Mouse (Mus musculus) Muller cell, postnatal 12 days (primary cell): ENCODE data around the gene Rbfox2.
A peak's percentile ranks its signal among the peaks of the same experiment; 100 is the strongest.

Experiments
- DNase-seq: peaks from one replicate; pipeline ENCODE4 v3.0.0-alpha.2; 2015; ENCODE audit errors: inconsistent ontology term

Rbfox2 gene

GRCm38 (mm10) chr15:77331444-77331843 lies 24.6 kb upstream of the Rbfox2 start:
- DNase-seq = no peak

DNA sequence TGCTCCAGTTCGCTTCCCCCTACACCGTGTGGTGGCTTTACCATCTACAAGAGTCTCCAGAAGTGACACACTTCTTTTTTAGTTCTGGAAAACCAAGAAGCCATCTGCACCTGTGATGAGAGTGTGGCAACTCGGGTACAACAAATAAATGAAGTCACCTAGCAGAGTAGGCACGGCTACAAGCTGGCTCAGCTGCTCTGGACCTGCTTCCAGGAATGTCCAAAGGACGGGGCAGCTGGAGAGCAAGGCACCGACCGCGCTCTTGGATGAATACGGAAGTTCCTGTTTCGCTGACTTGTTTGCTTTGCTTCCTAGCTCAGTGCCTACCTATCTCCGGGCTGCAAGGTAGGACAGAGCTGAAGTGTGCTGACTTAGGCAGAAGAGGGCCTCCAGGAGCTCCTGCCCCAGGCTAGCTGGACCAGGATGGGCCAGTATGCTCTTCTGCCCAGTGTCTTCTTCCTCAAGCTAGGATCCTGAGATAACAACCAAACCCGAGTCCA lies 22.9 kb upstream of the Rbfox2 start:
- no peak for DNase-seq

- peak; percentile 77 for DNase-seq
Measured at GRCm38 (mm10) chr15:77326361-77326760, 19.6 kb upstream of the Rbfox2 start.

GRCm38 (mm10) chr15:77324426-77324825 lies 17.6 kb upstream of the Rbfox2 start:
- DNase-seq = no peak

DNA sequence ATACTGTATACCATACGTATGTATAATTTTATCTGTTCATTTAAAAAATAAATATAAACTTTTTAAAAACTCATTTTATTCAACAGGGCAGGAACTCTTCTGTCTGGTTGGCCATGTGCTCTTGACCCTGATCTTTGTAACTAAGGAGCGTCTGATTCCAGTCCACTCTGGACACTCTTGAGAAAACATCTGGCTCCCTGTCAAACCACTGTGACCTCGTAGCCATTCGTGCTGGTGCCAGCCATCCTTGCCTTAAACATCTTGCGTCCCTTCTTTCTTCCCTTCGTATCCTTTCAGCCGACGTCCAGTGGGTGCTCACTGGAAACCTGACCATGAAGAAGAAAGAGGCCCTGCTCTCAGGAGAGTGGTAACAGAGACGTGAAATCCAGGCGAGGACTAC lies 16.4 kb upstream of the Rbfox2 start:
- no peak for DNase-seq

- no peak for DNase-seq
Measured at GRCm38 (mm10) chr15:77313701-77314100, 6.9 kb upstream of the Rbfox2 start.

- no peak for DNase-seq
Measured at GRCm38 (mm10) chr15:77312796-77313195, 6.0 kb upstream of the Rbfox2 start.

DNA sequence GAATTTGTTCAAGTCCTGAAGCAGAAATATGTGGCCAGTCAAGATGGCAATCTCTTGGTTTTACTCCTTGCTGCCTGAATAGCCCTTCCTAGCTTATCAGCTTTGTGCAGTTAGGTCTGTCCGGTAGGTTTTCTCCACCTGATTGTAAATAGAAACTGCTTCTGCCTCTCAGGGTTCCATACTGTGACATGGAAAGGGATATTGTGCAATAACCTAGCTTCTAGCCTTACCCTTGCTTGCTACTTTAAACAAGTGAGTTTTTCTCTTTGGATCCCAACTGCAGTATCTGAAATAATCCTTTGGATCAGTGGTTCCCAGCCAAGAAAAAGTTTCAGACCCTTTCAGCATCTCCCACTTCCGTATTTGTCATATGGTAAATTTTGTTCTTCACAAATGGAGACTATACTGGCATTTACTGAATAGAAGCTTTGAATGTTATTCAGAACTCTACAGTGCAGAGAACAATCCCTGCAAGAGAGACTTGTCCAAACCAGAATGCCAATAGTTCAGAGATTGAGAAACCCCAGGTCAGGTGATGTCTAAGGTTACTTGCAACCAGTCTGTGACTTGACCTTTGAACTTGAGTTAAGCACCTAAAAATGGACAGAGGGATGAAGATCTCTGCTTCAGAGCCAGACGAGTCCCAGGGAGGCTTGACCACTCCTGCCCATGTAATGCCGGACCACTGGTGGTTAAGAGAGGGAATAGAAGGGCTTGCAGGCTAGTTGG lies 1.1 kb upstream of the Rbfox2 start:
- DNase-seq = no peak

GRCm38 (mm10) chr15:77305852-77306546 lies 805 bp downstream of the Rbfox2 start:
- peak; percentile 67 for DNase-seq

- DNase-seq = peak; percentile 5
Measured at GRCm38 (mm10) chr15:77304960-77305359, 1.8 kb downstream of the Rbfox2 start.

DNA sequence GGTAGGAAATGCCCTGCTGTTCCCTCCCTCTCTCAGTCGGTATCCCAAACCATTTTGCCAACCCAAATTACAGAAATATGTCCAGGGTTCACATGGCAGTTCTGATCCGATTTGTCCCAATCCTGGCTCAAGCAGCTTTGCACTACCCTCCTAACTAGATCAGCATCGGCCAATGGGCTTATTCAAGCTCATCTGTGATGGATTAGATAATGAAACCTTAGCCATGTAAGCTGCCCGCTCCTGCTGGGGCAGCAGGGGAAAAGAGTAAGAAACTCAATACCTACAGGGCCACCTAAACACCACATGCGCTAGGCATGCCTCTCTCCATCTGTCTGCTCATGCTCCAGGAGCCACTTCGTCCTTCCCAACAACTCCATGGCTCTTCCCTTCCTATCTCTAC lies 5.7 kb downstream of the Rbfox2 start:
- DNase-seq = no peak

- no peak for DNase-seq
Measured at GRCm38 (mm10) chr15:77298564-77298963, 8.2 kb downstream of the Rbfox2 start.

- no peak for DNase-seq
Measured at GRCm38 (mm10) chr15:77296635-77297034, 10.2 kb downstream of the Rbfox2 start.

GRCm38 (mm10) chr15:77293493-77293892 lies 13.3 kb downstream of the Rbfox2 start:
- no peak for DNase-seq

- DNase-seq = peak; percentile 11
Measured at GRCm38 (mm10) chr15:77292381-77292780, 14.4 kb downstream of the Rbfox2 start.

DNA sequence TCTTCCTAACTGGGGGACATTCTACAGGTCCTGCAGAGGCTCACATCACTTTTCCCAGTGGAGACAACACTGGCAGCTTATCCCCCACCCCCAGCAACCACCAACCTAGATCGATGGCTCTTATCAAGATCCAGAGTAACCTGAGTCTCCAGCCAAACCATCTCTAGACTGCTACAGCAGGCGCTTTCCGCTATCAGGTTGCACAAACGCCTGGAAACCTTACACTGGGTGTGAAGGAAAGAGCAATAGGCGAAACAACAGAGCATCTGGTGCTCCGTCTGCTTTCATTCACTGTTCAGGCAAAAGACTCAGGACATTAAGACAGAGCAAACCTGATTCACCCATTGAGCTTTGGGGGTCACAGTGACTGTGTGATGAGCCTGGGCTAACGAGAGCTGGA lies 15.3 kb downstream of the Rbfox2 start:
- DNase-seq = no peak

DNA sequence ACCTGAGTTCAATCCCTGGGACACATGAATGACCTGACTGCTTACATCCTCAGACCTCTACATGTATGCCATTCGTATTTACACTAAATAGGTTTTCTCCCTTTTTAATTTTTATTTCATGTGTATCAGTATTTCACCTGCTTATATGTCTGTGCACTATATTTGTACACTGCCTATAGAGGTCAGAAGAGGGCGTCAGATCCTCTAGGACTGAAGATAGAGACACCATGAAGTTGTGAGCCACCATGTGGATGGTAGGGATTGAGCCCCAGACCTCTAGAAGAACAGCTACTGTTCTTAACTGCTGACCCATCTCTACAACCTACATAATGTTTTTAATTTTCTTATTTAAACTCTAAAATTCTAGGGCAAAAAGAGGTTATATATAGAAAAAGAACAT lies 16.5 kb downstream of the Rbfox2 start:
- no peak for DNase-seq

DNA sequence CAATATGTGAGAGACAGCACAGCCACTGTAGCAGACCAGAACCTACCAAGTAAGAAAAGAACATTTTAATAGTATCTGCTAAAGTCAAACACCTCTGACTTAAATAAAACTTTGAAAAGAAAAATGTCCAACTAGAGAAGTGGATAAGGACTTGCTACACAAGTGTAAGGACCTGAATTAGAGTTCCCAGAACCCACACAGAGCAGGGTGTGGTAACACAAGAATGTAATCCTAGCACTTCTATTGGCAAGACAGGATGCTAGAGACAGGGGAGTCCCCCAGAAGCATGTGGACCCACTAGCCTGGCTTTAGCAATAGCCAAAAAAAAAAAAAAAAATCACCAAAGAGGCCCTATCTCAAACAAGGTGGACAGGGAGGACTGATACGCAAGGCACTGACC lies 26.7 kb downstream of the Rbfox2 start:
- no peak for DNase-seq

GRCm38 (mm10) chr15:77278825-77279224 lies 28.0 kb downstream of the Rbfox2 start:
- DNase-seq = no peak

DNA sequence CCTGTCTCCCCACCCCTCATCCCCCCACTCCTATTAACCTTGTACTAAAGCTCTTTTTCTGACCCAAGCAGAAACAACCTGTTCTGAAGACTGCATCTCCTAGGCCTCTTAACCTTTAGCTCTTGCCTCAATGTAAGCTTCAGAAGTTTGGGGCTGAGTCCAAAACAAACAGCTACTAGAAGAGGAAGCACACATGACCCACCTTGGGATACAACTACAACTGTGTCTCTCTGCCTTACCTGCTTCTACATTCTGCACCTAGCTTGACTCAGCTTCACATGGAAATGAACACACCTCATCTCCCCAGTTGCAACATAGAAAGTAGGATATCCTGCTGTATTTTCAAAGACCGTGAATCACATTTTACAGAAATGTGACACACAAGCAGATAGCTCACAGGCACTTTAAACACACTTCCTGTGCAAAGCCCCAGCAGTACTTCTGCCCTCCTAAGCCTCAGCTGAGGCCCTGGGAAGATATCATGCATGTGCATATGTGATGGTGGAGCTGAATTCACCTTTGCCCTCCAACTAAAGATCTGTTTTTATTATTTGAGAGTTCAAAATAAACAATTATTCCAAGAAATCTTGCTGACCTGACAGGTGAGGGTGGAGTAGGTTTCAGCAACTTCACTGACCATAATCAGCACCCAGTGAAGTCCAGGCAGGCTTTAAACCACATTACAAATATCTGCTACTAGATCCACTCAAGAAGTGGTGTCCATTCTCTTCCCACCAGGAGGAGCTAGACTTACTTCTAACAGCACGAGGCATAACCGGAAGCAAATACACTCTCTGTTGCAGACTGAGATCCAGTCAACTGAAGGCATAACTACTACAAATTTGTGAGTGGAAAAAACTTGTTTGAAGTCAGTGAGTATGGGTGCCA lies 29.7 kb downstream of the Rbfox2 start:
- DNase-seq = no peak

- DNase-seq = no peak
Measured at GRCm38 (mm10) chr15:77276300-77276699, 30.5 kb downstream of the Rbfox2 start.

DNA sequence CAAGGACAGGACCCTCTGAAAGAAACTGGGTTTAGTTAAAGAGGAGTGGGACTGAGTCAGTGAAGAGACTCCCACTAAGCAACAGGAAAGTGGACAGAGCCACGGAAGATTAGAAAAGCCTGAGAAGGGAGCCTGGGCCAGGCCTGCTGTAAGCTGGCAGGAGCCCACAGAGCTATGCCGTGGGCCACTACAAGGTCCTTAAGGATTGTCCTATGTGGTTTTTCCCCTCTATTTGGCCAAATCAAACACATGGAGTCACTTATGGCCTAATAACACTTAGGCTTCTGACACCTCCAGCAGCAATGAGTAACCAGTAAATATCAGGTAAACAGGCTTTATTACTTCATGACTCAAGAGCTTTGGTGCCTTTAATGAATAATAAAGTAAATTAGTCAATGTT lies 31.2 kb downstream of the Rbfox2 start:
- DNase-seq = no peak
